Mouse (Mus musculus) spleen, adult 10 weeks (tissue): ENCODE measurements around the gene Fuk. TPM values are rescaled to one million over a fixed set of nuclear protein-coding genes. Genes with fewer than 3 reads are reported as not detected.

ENCODE experiments used
- polyA plus RNA-seq: library from polyadenylated mRNA; stranded (reverse); fragments of 350-450 nt; fragmentation: Illumina TruSeq; extraction: RNeasy Lipid Tissue Mini Kit (QIAGEN cat#74804); gene quantifications from one replicate; pipeline ENCODE4 v1.2.3, GENCODE M21; 2015; ENCODE audit warnings: low replicate concordance; ENCODE audit not compliant: insufficient read depth

The Fuk gene
- 4.3 TPM for polyA plus RNA-seq

GRCm38 (mm10) chr8:110901839-110902578, at the start of gene Fuk:
Gene Fuk, minus strand, starts transcription at chr8:110902488.

GRCm38 (mm10) chr8:110919341-110920031, 17.2 kb upstream of the Fuk start, which contains the start of gene St3gal2:
Gene St3gal2, plus strand, starts transcription at chr8:110919922.

GRCm38 (mm10) chr8:110846405-110847170, 55.7 kb downstream of the Fuk start, which contains the start of the genes Cog4 and Sf3b3:
Gene Cog4, plus strand, starts transcription at chr8:110846600.
Gene Sf3b3, minus strand, starts transcription at chr8:110846787.

Other genes starting within 250 kb of the Fuk start
- 7.1 TPM for gene Mtss1l, start 181.0 kb downstream of the Fuk start, polyA plus RNA-seq
- 9.1 TPM for gene Il34, start 96.6 kb downstream of the Fuk start, polyA plus RNA-seq
- gene Cog4, start 55.9 kb downstream of the Fuk start, polyA plus RNA-seq: 33.9 TPM
- gene Sf3b3, start 55.7 kb downstream of the Fuk start, polyA plus RNA-seq: 111 TPM
- gene St3gal2, start 17.4 kb upstream of the Fuk start, polyA plus RNA-seq: 7.1 TPM
- gene Ddx19a, start 95.3 kb upstream of the Fuk start, polyA plus RNA-seq: 45.2 TPM
- 18.4 TPM for gene Ddx19b, start 129.3 kb upstream of the Fuk start, polyA plus RNA-seq
- gene Aars, start 130.7 kb upstream of the Fuk start, polyA plus RNA-seq: 20.9 TPM
- gene Exosc6, start 153.9 kb upstream of the Fuk start, polyA plus RNA-seq: 6.0 TPM
- not detected for gene Clec18a, start 189.9 kb upstream of the Fuk start, polyA plus RNA-seq
- gene Pdpr, start 192.1 kb upstream of the Fuk start, polyA plus RNA-seq: 22.5 TPM